Mouse (Mus musculus): ENCODE results near the gene Zscan2.

DNA sequence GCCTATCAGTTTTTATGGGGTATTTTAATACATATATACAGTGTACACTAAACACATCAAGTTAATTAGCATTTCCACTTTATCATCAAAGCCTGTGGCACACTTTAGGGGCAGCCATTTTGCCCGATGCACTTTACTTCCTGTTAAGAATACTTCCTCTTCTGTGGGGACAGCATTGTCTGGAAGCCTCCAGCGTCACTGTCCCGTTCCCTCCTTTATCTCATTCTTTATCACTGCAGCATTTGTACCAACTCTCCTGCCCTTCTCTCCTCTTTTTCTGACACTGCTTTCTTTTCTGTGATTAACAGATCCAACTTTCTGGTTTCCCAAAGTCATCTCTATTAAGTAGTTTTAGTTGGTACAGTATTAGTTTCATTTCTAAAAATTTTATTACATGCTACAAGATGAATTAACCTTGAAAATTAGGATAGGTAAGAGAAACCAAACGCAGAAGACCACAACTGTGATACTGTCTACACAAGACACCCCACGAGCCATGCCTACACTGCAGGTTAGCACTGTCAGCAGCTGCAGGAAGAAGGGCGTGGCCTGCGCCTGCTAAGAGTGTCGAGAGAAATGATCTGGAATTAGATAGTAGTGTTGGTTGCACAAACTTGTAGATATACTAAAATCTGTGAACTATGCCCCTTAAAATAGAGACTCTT lies 58.4 kb downstream of the Zscan2 start:
- TF ChIP-seq CTCF (IDR thresholded peaks at IDR 0.05; ENCODE audit: low read depth, low read length) = no peak
- TF ChIP-seq POLR2A (IDR thresholded peaks at IDR 0.05; ENCODE audit: extremely low read depth, insufficient read depth, low read length) = no peak
